Mouse (Mus musculus): ENCODE results near the gene Pltp. TPM values are rescaled to one million over a fixed set of nuclear protein-coding genes. Genes with fewer than 3 reads are reported as not detected.
"Not testable (repeated sequence)": the region's sequence is repeated elsewhere in the genome, so short reads cannot be mapped to it uniquely, and the experiment has no call there.

Pltp gene
- polyA plus RNA-seq, 1 experiment from 2014 or later: 59.4 TPM

- not testable (repeated sequence) for H3K4me1 ChIP-seq; H3K9ac ChIP-seq; ATAC-seq (ENCODE audit: insufficient number of reproducible peaks, insufficient read depth, low FRiP score, low TSS enrichment); H3K4me3 ChIP-seq; H3K27ac ChIP-seq; H3K4me2 ChIP-seq (replicated peaks); H3K9me3 ChIP-seq; H3K27me3 ChIP-seq
- 86% methylated on average over 6 of the region's 6 CpGs for WGBS
- H3K36me3 ChIP-seq: peaks cover 54% of the 10 kb centered on the region
These were observed 59.0 kb downstream of the Pltp start for GRCm38 (mm10) chr2:164798554-164798953.

DNA sequence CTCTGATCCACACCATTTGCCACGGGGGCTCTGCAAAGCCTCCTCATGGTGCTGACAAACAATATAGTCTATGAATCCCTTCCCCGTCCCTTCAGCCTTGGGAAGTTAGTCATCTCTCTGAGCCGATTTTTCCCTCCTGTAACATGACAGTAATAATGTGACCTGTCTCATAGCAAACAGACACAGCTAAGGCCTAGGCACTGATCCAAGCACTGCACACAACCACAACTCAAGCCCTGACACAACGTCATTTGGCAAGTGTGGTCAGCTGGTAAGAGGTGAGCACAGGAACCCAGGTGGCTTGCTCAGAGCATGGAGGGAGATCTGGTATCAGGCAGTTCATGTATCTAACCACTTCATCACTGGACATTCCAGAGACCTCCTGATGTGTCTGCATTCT lies 61.6 kb downstream of the Pltp start:
- WGBS: 80% methylated on average over 4 of the region's 4 CpGs
- H3K36me3 ChIP-seq: peaks cover 60% of the 10 kb centered on the region

DNA sequence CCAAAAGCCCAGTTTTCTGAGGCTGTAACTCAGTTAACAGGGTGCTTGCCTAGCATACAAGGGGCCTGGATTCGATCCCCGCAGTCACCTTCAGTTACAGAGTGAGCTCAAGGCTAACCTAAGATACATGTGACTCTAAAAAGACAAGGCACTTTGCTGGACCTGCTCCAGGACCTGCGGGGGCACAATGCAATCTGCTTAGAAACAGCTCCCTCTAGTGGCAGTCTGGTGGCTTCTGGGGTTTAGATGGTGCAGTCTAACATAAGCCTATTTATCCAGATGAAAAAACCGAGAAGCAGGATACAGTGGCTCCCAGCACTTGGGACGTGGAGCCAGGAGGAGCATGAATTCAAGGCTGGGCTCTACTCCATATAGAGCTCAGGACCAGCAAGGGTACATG lies 63.2 kb downstream of the Pltp start:
- 31% methylated on average over 5 of the region's 5 CpGs for WGBS
- no peak overlapping the region for H3K4me2 ChIP-seq (replicated peaks)
- H3K4me3 ChIP-seq: no peak overlapping the region
- H3K9ac ChIP-seq: no peak overlapping the region
- H3K9me3 ChIP-seq: no peaks in the 10 kb centered on the region
- ATAC-seq (ENCODE audit: insufficient number of reproducible peaks, insufficient read depth, low FRiP score, low TSS enrichment): no peak
- no peaks in the 10 kb centered on the region for H3K4me1 ChIP-seq
- no peaks in the 10 kb centered on the region for H3K27me3 ChIP-seq
- H3K36me3 ChIP-seq: peaks cover 53% of the 10 kb centered on the region
- no peak overlapping the region for H3K27ac ChIP-seq

More for the DNA sequence above, 61.6 kb downstream of the Pltp start:
- H3K4me1 ChIP-seq: no peaks in the 10 kb centered on the region
- no peak overlapping the region for H3K4me2 ChIP-seq (replicated peaks)
- no peak overlapping the region for H3K4me3 ChIP-seq
- no peak for ATAC-seq (ENCODE audit: insufficient number of reproducible peaks, insufficient read depth, low FRiP score, low TSS enrichment)
- H3K9ac ChIP-seq: no peak overlapping the region
- no peak overlapping the region for H3K27ac ChIP-seq
- no peaks in the 10 kb centered on the region for H3K9me3 ChIP-seq
- no peaks in the 10 kb centered on the region for H3K27me3 ChIP-seq

GRCm38 (mm10) chr2:164793772-164794171 lies 63.7 kb downstream of the Pltp start:
- Histone ChIP-seq H3K9ac (no peak overlapping the region), H3K27me3 (no peaks in the 10 kb centered on the region), H3K36me3 (peaks cover 50% of the 10 kb centered on the region), H3K9me3 (no peaks in the 10 kb centered on the region), H3K27ac (no peak overlapping the region), H3K4me1 (no peaks in the 10 kb centered on the region), H3K4me3 (no peak overlapping the region), H3K4me2 (replicated peaks) (no peak overlapping the region)
- no peak for ATAC-seq (ENCODE audit: insufficient number of reproducible peaks, insufficient read depth, low FRiP score, low TSS enrichment)
- 94% methylated on average over 2 of the region's 2 CpGs for WGBS

DNA sequence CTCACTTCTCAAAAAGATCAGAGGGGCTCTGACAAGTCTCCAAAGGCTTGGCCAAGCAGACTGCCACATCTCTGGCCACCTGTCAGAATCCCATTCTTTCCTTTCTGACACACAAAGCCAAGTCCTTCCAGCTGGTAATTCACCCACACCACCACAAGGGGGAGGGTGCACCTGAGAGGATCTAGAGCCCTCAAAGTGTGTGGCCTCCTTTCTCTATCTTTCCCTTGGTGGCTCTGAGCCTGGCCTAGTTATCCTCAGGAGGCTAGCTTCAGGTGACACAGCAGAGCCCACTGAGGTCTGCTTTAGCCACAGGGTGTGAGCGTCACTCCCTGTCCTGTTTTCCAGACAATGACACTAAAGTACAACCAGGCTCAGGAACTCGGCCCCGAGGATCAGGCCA lies 64.3 kb downstream of the Pltp start:
- Histone ChIP-seq H3K4me1 (no peaks in the 10 kb centered on the region), H3K4me3 (no peak overlapping the region), H3K9ac (no peak overlapping the region), H3K27ac (no peak overlapping the region), H3K4me2 (replicated peaks) (no peak overlapping the region), H3K27me3 (no peaks in the 10 kb centered on the region), H3K36me3 (peaks cover 49% of the 10 kb centered on the region), H3K9me3 (no peaks in the 10 kb centered on the region)
- no peak for ATAC-seq (ENCODE audit: insufficient number of reproducible peaks, insufficient read depth, low FRiP score, low TSS enrichment)
- WGBS: 89% methylated on average over 3 of the region's 3 CpGs

DNA sequence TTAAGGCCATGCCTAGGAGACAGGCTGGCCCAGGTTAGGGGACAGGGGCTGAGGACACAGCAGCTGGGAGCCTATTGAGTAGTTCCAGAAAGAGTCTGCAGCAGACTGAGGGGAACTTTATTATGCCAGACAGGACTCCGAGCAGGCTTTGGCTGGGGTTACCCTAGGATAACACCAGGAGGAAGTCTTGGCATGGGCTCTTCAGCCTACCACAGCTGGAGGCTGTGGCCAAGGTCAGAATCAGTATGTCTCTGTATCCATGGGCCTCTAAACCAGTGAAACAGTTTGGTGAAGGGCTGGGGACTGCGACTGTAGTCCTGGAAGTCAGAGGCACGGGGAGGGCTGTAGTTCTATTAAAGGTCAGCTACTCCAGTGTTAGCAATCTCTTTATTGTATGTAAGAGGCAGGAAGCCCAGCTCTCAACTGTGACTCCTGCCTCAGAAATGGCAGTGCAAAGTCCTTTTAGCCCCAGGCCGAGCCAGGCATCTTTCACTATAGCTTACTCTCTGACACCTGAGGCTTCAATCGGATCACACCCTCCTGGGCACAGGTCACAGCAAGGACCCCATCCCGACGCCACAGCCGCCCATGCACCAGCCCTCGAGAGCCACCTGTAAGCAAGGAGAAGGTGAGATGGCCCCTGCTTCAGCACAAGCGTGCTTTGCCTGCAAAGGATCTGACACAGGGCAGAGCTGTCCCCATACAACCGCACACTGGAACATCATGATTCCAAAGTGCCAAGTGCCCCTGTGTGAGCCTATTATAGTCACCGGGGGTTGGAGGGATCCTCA lies 64.9 kb downstream of the Pltp start:
- ATAC-seq (ENCODE audit: insufficient number of reproducible peaks, insufficient read depth, low FRiP score, low TSS enrichment): no peak
- Histone ChIP-seq H3K9me3 (no peaks in the 10 kb centered on the region), H3K36me3 (peaks cover 44% of the 10 kb centered on the region), H3K4me2 (replicated peaks) (no peak overlapping the region), H3K27ac (no peak overlapping the region), H3K27me3 (no peaks in the 10 kb centered on the region), H3K4me1 (no peaks in the 10 kb centered on the region), H3K9ac (no peak overlapping the region), H3K4me3 (no peak overlapping the region)
- 89% methylated on average over 12 of the region's 12 CpGs for WGBS

DNA sequence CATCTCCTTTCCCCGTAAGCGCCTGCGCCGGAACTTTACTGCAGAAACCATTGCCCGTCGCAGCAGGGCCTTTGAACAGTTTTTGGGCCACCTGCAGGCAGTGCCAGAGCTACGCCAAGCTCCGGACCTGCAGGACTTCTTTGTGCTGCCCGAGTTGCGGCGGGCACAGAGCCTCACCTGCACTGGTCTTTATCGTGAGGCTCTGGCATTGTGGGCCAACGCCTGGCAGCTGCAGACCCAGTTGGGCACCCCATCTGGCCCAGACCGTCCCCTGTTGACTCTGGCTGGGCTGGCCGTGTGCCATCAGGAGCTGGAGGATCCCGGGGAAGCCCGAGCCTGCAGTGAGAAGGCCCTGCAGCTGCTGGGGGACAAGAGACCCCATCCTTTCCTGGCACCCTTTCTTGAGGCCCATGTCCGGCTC lies 65.7 kb downstream of the Pltp start:
- H3K36me3 ChIP-seq: peaks cover 44% of the 10 kb centered on the region
- H3K27me3 ChIP-seq: no peaks in the 10 kb centered on the region
- H3K4me1 ChIP-seq: peaks cover 4% of the 10 kb centered on the region; the same call in 1 of the 2 replicates
- no peak overlapping the region for H3K9ac ChIP-seq
- H3K4me2 ChIP-seq (replicated peaks): no peak overlapping the region
- H3K9me3 ChIP-seq: no peaks in the 10 kb centered on the region
- no peak overlapping the region for H3K27ac ChIP-seq
- no peak overlapping the region for H3K4me3 ChIP-seq
- WGBS: 95% methylated on average over 18 of the region's 18 CpGs
- ATAC-seq (ENCODE audit: insufficient number of reproducible peaks, insufficient read depth, low FRiP score, low TSS enrichment): no peak

GRCm38 (mm10) chr2:164790451-164790850 lies 67.1 kb downstream of the Pltp start:
- H3K4me2 ChIP-seq (replicated peaks): no peak overlapping the region
- H3K4me3 ChIP-seq: no peak overlapping the region
- H3K27me3 ChIP-seq: no peaks in the 10 kb centered on the region
- 79% methylated on average over 4 of the region's 4 CpGs for WGBS
- H3K9me3 ChIP-seq: no peaks in the 10 kb centered on the region
- peaks cover 35% of the 10 kb centered on the region for H3K36me3 ChIP-seq
- no peak overlapping the region for H3K9ac ChIP-seq
- no peak for ATAC-seq (ENCODE audit: insufficient number of reproducible peaks, insufficient read depth, low FRiP score, low TSS enrichment)
- peaks cover 8% of the 10 kb centered on the region; the same call in 1 of the 2 replicates for H3K4me1 ChIP-seq
- no peak overlapping the region for H3K27ac ChIP-seq

Other genes with a start within 250 kb of the Pltp start
- gene Wfdc6b, start 244.2 kb downstream of the Pltp start, polyA plus RNA-seq (2016; fragmentation: Nextera tagmentation; extraction: Ambion mirVana): not detected in 2 replicates
- gene Wfdc8, start 244.1 kb downstream of the Pltp start, polyA plus RNA-seq (2016; fragmentation: Nextera tagmentation; extraction: Ambion mirVana): not detected in 2 replicates
- not detected in 2 replicates for gene Wfdc16, start 218.9 kb downstream of the Pltp start, polyA plus RNA-seq (2016; fragmentation: Nextera tagmentation; extraction: Ambion mirVana)
- gene Wfdc10, start 201.7 kb downstream of the Pltp start, polyA plus RNA-seq (2016; fragmentation: Nextera tagmentation; extraction: Ambion mirVana): not detected in 2 replicates
- gene Wfdc9, start 201.1 kb downstream of the Pltp start, polyA plus RNA-seq (2016; fragmentation: Nextera tagmentation; extraction: Ambion mirVana): not detected in 2 replicates
- gene Wfdc11, start 183.6 kb downstream of the Pltp start, polyA plus RNA-seq (2016; fragmentation: Nextera tagmentation; extraction: Ambion mirVana): not detected in 2 replicates
- 0.45 TPM in 1 of 2 replicates, not detected in the other for gene Wfdc13, start 172.6 kb downstream of the Pltp start, polyA plus RNA-seq (2016; fragmentation: Nextera tagmentation; extraction: Ambion mirVana)
- gene Spint4, start 159.2 kb downstream of the Pltp start, polyA plus RNA-seq (2016; fragmentation: Nextera tagmentation; extraction: Ambion mirVana): not detected in 2 replicates
- gene Spint5, start 142.4 kb downstream of the Pltp start, polyA plus RNA-seq (2016; fragmentation: Nextera tagmentation; extraction: Ambion mirVana): not detected in 2 replicates
- 0.72 and 1.3 TPM in 2 replicates for gene Wfdc3, start 111.8 kb downstream of the Pltp start, polyA plus RNA-seq (2016; fragmentation: Nextera tagmentation; extraction: Ambion mirVana)
- 92.5 and 97.1 TPM in 2 replicates for gene Dnttip1, start 111.7 kb downstream of the Pltp start, polyA plus RNA-seq (2016; fragmentation: Nextera tagmentation; extraction: Ambion mirVana)
- gene Ube2c, start 87.8 kb downstream of the Pltp start, polyA plus RNA-seq (2016; fragmentation: Nextera tagmentation; extraction: Ambion mirVana): 472 and 488 TPM in 2 replicates
- 31.7 and 40.6 TPM in 2 replicates for gene Tnnc2, start 77.7 kb downstream of the Pltp start, polyA plus RNA-seq (2016; fragmentation: Nextera tagmentation; extraction: Ambion mirVana)
- 18.3 and 19.6 TPM in 2 replicates for gene Snx21, start 71.9 kb downstream of the Pltp start, polyA plus RNA-seq (2016; fragmentation: Nextera tagmentation; extraction: Ambion mirVana)
- gene Acot8, start 52.8 kb downstream of the Pltp start, polyA plus RNA-seq (2016; fragmentation: Nextera tagmentation; extraction: Ambion mirVana): 16.8 and 16.9 TPM in 2 replicates
- gene Zswim3, start 52.6 kb downstream of the Pltp start, polyA plus RNA-seq (2016; fragmentation: Nextera tagmentation; extraction: Ambion mirVana): 9.0 and 9.5 TPM in 2 replicates
- 17.9 and 20.8 TPM in 2 replicates for gene Zswim1, start 35.0 kb downstream of the Pltp start, polyA plus RNA-seq (2016; fragmentation: Nextera tagmentation; extraction: Ambion mirVana)
- gene Spata25, start 29.2 kb downstream of the Pltp start, polyA plus RNA-seq (2016; fragmentation: Nextera tagmentation; extraction: Ambion mirVana): 0.22 TPM in 1 of 2 replicates, not detected in the other
- gene Ctsa, start 24.8 kb downstream of the Pltp start, polyA plus RNA-seq (2016; fragmentation: Nextera tagmentation; extraction: Ambion mirVana): 120 and 124 TPM in 2 replicates
- 6.7 and 7.4 TPM in 2 replicates for gene Neurl2, start 24.3 kb downstream of the Pltp start, polyA plus RNA-seq (2016; fragmentation: Nextera tagmentation; extraction: Ambion mirVana)
- gene Pcif1, start 21.6 kb upstream of the Pltp start, polyA plus RNA-seq (2016; fragmentation: Nextera tagmentation; extraction: Ambion mirVana): 83.0 and 89.9 TPM in 2 replicates
- gene Zfp335, start 54.0 kb upstream of the Pltp start, polyA plus RNA-seq (2016; fragmentation: Nextera tagmentation; extraction: Ambion mirVana): 16.9 and 17.4 TPM in 2 replicates
- gene Mmp9, start 83.1 kb upstream of the Pltp start, polyA plus RNA-seq (2016; fragmentation: Nextera tagmentation; extraction: Ambion mirVana): 4.5 and 4.6 TPM in 2 replicates
- gene Slc12a5, start 103.1 kb upstream of the Pltp start, polyA plus RNA-seq (2016; fragmentation: Nextera tagmentation; extraction: Ambion mirVana): 1.9 and 2.0 TPM in 2 replicates
- 112 and 119 TPM in 2 replicates for gene Ncoa5, start 177.2 kb upstream of the Pltp start, polyA plus RNA-seq (2016; fragmentation: Nextera tagmentation; extraction: Ambion mirVana)
- gene Cd40, start 197.9 kb upstream of the Pltp start, polyA plus RNA-seq (2016; fragmentation: Nextera tagmentation; extraction: Ambion mirVana): 5.2 and 6.5 TPM in 2 replicates
- gene 1700025C18Rik, start 233.0 kb upstream of the Pltp start, polyA plus RNA-seq (2016; fragmentation: Nextera tagmentation; extraction: Ambion mirVana): not detected in 2 replicates

All from embryonic facial prominence, embryonic 12.5 days (tissue).